Mouse (Mus musculus) heart, adult 11 months (tissue): Measurements from ENCODE around the gene Ankrd13d.

ENCODE experiments used
- DNase-seq: peaks from one replicate; pipeline ENCODE4 v3.0.0; 2022

Gene Ankrd13d

DNA sequence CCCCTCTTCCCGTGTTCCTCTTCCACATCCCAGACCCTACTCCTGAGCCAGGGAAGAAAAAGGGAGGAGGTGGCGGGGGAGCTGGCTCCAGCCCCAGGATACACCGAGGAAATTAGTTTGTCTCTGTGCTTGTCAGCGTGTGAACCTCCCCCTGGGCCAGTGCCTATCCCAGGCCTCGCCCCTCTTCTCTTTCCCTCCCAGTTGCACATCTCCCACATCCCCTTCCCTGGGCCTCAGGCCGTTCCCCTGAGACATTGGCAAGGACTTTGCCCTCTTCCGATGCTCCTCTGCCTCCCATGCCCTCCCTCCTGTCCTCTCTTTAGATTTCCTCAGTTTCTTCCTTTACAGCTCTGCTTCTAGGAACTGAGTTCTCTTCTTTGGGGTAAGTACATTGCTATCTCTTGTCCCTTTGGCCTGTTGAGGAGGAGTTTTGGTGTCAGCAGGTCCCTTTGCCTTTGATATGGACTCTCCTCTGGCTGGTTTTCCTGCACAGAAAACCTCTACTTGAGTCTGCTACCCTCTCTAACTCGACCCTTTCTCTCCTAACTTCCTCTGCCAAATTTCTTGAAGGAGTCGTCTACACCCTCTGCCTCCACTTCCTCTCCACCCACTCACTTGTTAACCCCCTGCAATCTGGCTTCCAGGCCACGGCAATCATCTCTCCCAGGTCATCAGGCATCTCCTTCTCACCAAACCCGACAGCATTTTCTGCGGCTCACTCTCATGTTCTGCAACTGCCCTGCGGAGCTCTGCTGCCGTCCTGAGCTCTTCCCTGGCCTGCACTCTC lies 61.8 kb downstream of the Ankrd13d start:
- peak; percentile 95 for DNase-seq

DNA sequence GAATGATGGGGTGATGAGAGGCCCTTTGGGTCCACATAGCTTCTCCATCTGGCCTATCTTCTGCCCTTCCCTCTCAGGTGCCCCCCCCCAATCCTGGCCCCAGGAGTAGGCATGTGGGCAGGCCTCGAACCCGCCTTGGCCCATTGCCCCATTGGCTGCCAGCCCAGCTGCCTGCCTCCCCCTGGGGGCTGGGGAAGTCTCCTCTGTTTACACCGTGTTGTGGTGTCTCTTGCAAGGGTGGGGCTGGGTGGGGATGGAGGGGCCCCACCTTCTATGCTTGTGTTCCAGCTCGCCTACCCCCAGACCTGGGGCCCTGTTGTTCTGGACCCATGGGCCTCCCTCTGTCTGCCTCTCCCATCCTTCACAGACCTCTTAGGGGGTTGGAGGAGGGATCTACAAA lies 62.5 kb downstream of the Ankrd13d start:
- DNase-seq, result peak; percentile 90
